Mouse (Mus musculus) neural tube, embryonic 11.5 days (tissue): ENCODE measurements around the gene Ftsj3. TPM values are rescaled to one million over a fixed set of nuclear protein-coding genes. Genes with fewer than 3 reads are reported as not detected.
"Not testable (repeated sequence)": the region's sequence is repeated elsewhere in the genome, so short reads cannot be mapped to it uniquely, and the experiment has no call there.

Experiments
- ATAC-seq: fragments of 200-750 bp; cut with Nextera tagmentation; 2 replicates; pipeline ENCODE4 v1.8.0; 2017; ENCODE audit warnings: moderate number of reproducible peaks, mild to moderate bottlenecking, moderate TSS enrichment, moderate library complexity; ENCODE audit not compliant: insufficient read depth, low FRiP score, low TSS enrichment
- DNase-seq: peaks from one replicate; pipeline ENCODE4 v3.0.0-alpha.2; 2015; ENCODE audit warnings: low spot score
- H3K27ac ChIP-seq: fragments of 300-500 bp; sonication (generic); 2 replicates; pipeline ENCODE4 v1.5.1; 2014; ENCODE audit warnings: low read depth, mild to moderate bottlenecking, low read length
- H3K27me3 ChIP-seq: fragments of 300-500 bp; sonication (generic); 2 replicates; pipeline ENCODE4 v1.6.1; 2014; ENCODE audit warnings: mild to moderate bottlenecking, low read length, mixed read lengths; ENCODE audit not compliant: control insufficient read depth, insufficient read depth
- H3K36me3 ChIP-seq: fragments of 300-500 bp; sonication (generic); 2 replicates; pipeline ENCODE4 v1.6.1; 2014; ENCODE audit warnings: mild to moderate bottlenecking, low read length, moderate library complexity, mixed read lengths; ENCODE audit not compliant: control insufficient read depth, insufficient read depth
- H3K4me1 ChIP-seq: fragments of 300-500 bp; sonication (generic); 2 replicates; pipeline ENCODE4 v1.6.1; 2014; ENCODE audit warnings: low read length, mixed read lengths; ENCODE audit not compliant: control insufficient read depth, insufficient read depth
- H3K4me2 ChIP-seq: fragments of 300-500 bp; sonication (generic); 2 replicates; pipeline ENCODE4 v1.6.1; 2014; ENCODE audit warnings: low read depth, mild to moderate bottlenecking, moderate library complexity
- H3K4me3 ChIP-seq: fragments of 300-500 bp; sonication (generic); 2 replicates; pipeline ENCODE4 v1.5.1; 2014; ENCODE audit warnings: low read depth, low read length
- H3K9ac ChIP-seq: fragments of 300-500 bp; sonication (generic); 2 replicates; pipeline ENCODE4 v1.6.1; 2014; ENCODE audit warnings: mild to moderate bottlenecking, low read length
- H3K9me3 ChIP-seq: fragments of 300-500 bp; sonication (generic); 2 replicates; pipeline ENCODE4 v1.6.1; 2016; ENCODE audit warnings: low read length; ENCODE audit not compliant: control insufficient read depth
- WGBS: fragments of 180-500 bp; shearing (Covaris S2); extraction: QIAGEN DNeasy Blood & Tissue Kit; methylation state at CpG from one replicate; pipeline ENCODE4 v1.1.7; 2014; 5-methylcytosine and 5-hydroxymethylcytosine counted together
- polyA plus RNA-seq: library from polyadenylated mRNA; unstranded; fragments of >200 nt; fragmentation: Nextera tagmentation; extraction: Ambion mirVana; gene quantifications from 2 replicates; pipeline ENCODE4 v1.2.1, GENCODE M21; 2014

Gene Ftsj3
- polyA plus RNA-seq, 1 experiment from 2014 or later: 66.9 TPM

DNA sequence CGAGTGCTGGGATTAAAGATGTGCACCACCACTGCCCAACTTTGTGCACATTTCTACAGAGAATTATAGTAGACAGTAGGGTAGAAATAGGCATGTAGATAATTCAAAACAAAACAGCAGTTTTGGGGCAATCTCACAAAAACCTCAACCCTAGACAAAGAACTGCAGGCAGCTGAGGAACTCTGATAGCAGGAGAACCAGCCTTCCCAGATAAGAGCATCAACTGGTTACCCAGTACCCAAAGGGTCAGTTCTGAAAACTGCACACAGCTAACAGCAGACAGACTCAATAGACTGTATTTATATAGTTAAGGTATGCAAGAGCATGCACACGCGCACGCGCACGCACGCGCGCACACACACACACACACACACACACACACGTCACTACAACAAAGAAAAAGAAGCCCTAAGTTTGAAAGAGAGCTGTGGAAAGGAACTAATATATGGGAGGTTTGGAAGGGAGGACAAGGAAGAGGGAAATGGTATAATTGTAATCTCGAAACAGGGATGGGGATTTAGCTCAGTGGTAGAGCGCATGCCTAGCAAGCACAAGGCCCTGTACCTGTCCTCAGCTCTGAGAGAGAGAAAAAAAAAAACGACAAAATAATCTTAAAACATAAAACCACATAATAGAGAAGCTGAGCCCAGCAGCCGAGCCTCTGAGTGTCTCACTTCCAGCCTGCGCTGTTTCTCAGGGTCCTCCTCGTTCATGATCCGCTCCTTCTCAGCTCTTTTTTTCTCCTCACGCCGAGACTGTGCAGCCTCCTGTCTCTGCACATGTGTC, 54.3 kb downstream of the Ftsj3 start:
- DNase-seq (no peak), ATAC-seq (no peak)
- 97% methylated on average over 19 of the region's 19 CpGs for WGBS
- Histone ChIP-seq H3K4me3 (no peak overlapping the region), H3K9me3 (no peaks in the 10 kb centered on the region), H3K4me1 (no peaks in the 10 kb centered on the region), H3K27ac (no peak overlapping the region), H3K36me3 (peaks cover 9% of the 10 kb centered on the region), H3K4me2 (no peak overlapping the region), H3K9ac (no peak overlapping the region), H3K27me3 (no peaks in the 10 kb centered on the region)

DNA sequence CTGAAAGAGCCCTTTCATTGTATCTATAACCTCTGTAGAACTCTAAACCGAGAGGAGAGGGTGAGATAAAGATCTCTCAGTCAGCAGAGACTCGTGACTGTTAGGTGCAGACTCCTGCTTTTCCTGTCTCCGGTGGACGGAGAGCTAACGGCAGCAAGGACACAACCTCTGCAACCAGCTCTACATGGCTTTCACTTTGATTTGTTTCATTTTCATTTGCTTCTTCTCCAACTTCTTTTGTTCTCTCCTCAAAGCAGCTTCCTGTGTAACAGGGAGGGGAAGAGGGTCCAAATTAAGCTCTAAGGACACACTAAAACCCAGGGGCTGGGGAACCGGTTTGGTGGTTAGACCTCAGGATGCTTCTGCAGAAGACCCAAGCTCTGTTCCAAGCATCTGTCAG, 55.1 kb downstream of the Ftsj3 start:
- no peak for DNase-seq
- peaks cover 9% of the 10 kb centered on the region for H3K36me3 ChIP-seq
- no peak overlapping the region for H3K4me3 ChIP-seq
- no peak overlapping the region for H3K27ac ChIP-seq
- H3K4me1 ChIP-seq: no peaks in the 10 kb centered on the region
- H3K27me3 ChIP-seq: no peaks in the 10 kb centered on the region
- no peak overlapping the region for H3K9ac ChIP-seq
- H3K4me2 ChIP-seq: no peak overlapping the region
- H3K9me3 ChIP-seq: no peaks in the 10 kb centered on the region
- 86% methylated on average over 6 of the region's 6 CpGs for WGBS
- no peak for ATAC-seq

DNA sequence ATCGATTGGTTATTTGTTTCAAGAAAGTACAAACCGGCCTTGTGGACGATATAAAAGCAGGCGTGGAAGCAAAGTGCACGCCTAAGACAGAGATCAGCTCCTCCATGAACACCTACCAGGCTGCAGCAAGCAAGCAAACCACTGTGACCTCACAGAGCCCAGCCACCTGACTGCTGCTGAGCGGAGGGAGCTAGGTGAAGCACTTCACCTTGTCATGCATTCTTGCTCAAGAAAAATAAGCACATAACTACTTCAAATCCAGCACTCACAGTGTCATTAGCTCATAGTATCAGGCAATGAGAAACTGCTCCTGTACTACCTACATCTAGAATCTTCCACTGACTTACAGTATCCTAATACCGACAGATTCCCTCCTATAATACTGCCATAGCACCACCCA, 55.9 kb downstream of the Ftsj3 start:
- H3K4me3 ChIP-seq, ATAC-seq, H3K27me3 ChIP-seq, DNase-seq, H3K9me3 ChIP-seq, H3K36me3 ChIP-seq, H3K27ac ChIP-seq, H3K9ac ChIP-seq, H3K4me2 ChIP-seq, H3K4me1 ChIP-seq: not testable (repeated sequence)
- 94% methylated on average over 7 of the region's 7 CpGs for WGBS

Other genes with a start within 250 kb of the Ftsj3 start
- 0.58 and 0.65 TPM in 2 replicates for gene Kcnh6, start 248.0 kb downstream of the Ftsj3 start, polyA plus RNA-seq
- 94.6 and 100 TPM in 2 replicates for gene Dcaf7, start 219.2 kb downstream of the Ftsj3 start, polyA plus RNA-seq
- gene Taco1, start 190.0 kb downstream of the Ftsj3 start, polyA plus RNA-seq: 7.9 and 10.9 TPM in 2 replicates
- gene Map3k3, start 171.5 kb downstream of the Ftsj3 start, polyA plus RNA-seq: 19.5 and 20.8 TPM in 2 replicates
- gene Gm10840, start 95.2 kb downstream of the Ftsj3 start, polyA plus RNA-seq: not detected in 2 replicates
- gene Limd2, start 95.2 kb downstream of the Ftsj3 start, polyA plus RNA-seq: 295 and 337 TPM in 2 replicates
- gene Strada, start 53.9 kb downstream of the Ftsj3 start, polyA plus RNA-seq: 40.6 and 43.1 TPM in 2 replicates
- gene Ccdc47, start 39.7 kb downstream of the Ftsj3 start, polyA plus RNA-seq: 63.1 and 73.4 TPM in 2 replicates
- 102 and 106 TPM in 2 replicates for gene Ddx42, start 39.2 kb downstream of the Ftsj3 start, polyA plus RNA-seq
- gene Psmc5, start 75 bp upstream of the Ftsj3 start, polyA plus RNA-seq: 414 and 431 TPM in 2 replicates
- 42.0 and 44.4 TPM in 2 replicates for gene Smarcd2, start 16.9 kb upstream of the Ftsj3 start, polyA plus RNA-seq
- gene Tcam1, start 20.6 kb upstream of the Ftsj3 start, polyA plus RNA-seq: 0.14 and 0.21 TPM in 2 replicates
- not detected in 2 replicates for gene Gh, start 45.8 kb upstream of the Ftsj3 start, polyA plus RNA-seq
- gene Cd79b, start 58.7 kb upstream of the Ftsj3 start, polyA plus RNA-seq: 1.7 and 2.8 TPM in 2 replicates
- 0.04 and 0.07 TPM in 2 replicates for gene Scn4a, start 97.2 kb upstream of the Ftsj3 start, polyA plus RNA-seq
- gene Prr29, start 109.4 kb upstream of the Ftsj3 start, polyA plus RNA-seq: not detected in 2 replicates
- 16.1 and 16.8 TPM in 2 replicates for gene Icam2, start 132.0 kb upstream of the Ftsj3 start, polyA plus RNA-seq
- gene Ern1, start 231.8 kb upstream of the Ftsj3 start, polyA plus RNA-seq: 5.9 and 6.6 TPM in 2 replicates